Mouse (Mus musculus) forebrain, embryonic 15.5 days (tissue): ENCODE data around the gene Dio1. TPM values are rescaled to one million over a fixed set of nuclear protein-coding genes. Genes with fewer than 3 reads are reported as not detected.

Source experiments
- ATAC-seq: fragments of 200-750 bp; cut with Nextera tagmentation; replicated peaks from 2 replicates; pipeline ENCODE4 v1.8.0; 2017; ENCODE audit warnings: mild to moderate bottlenecking, moderate TSS enrichment, moderate library complexity
- H3K27ac ChIP-seq: fragments of 300-500 bp; sonication (generic); replicated peaks from 2 replicates; pipeline ENCODE4 v1.5.1; 2015; ENCODE audit warnings: mild to moderate bottlenecking, inconsistent platforms
- H3K27me3 ChIP-seq: fragments of 300-500 bp; sonication (generic); 2 replicates; pipeline ENCODE4 v1.6.1; 2015; ENCODE audit warnings: inconsistent platforms
- H3K36me3 ChIP-seq: fragments of 300-500 bp; sonication (generic); 2 replicates; pipeline ENCODE4 v1.6.1; 2015; ENCODE audit warnings: mild to moderate bottlenecking, inconsistent platforms
- H3K4me1 ChIP-seq: fragments of 300-500 bp; sonication (generic); 2 replicates; pipeline ENCODE4 v1.6.1; 2015; ENCODE audit warnings: inconsistent platforms
- H3K4me2 ChIP-seq: fragments of 300-500 bp; sonication (generic); replicated peaks from 2 replicates; pipeline ENCODE4 v1.6.1; 2015; ENCODE audit warnings: mild to moderate bottlenecking, inconsistent platforms
- H3K4me3 ChIP-seq: fragments of 300-500 bp; sonication (generic); 2 replicates; pipeline ENCODE4 v1.5.1; 2015; ENCODE audit warnings: mild to moderate bottlenecking, inconsistent platforms
- H3K9ac ChIP-seq: fragments of 300-500 bp; sonication (generic); replicated peaks from 2 replicates; pipeline ENCODE4 v1.6.1; 2015; ENCODE audit warnings: mild to moderate bottlenecking, inconsistent platforms
- H3K9me3 ChIP-seq: fragments of 300-500 bp; sonication (generic); 2 replicates; pipeline ENCODE4 v1.6.1; 2016; ENCODE audit warnings: inconsistent platforms
- WGBS: fragments of 180-500 bp; shearing (Covaris S2); methylation state at CpG from one replicate; pipeline ENCODE4 v1.1.7; 2015; ENCODE audit warnings: mixed read lengths; 5-methylcytosine and 5-hydroxymethylcytosine counted together
- polyA plus RNA-seq: library from polyadenylated mRNA; unstranded; fragments of >200 nt; fragmentation: Nextera tagmentation; extraction: Ambion mirVana; gene quantifications from 2 replicates; pipeline ENCODE4 v1.2.1, GENCODE M21; 2015

Dio1 gene
- polyA plus RNA-seq, 1 experiment from 2014 or later, result not detected

- H3K9me3 ChIP-seq, result no peaks in the 10 kb centered on the region
- H3K4me2 ChIP-seq, result peak overlapping the region; percentile 68
- H3K9ac ChIP-seq, result peak overlapping the region; percentile 93
- ATAC-seq, result no peak
- WGBS, result 11% methylated on average over 3 of the region's 3 CpGs
- peaks cover 29% of the 10 kb centered on the region for H3K4me1 ChIP-seq
- no peaks in the 10 kb centered on the region for H3K36me3 ChIP-seq
- peak overlapping the region; percentile 20; the same call in 1 of the 2 replicates for H3K27ac ChIP-seq
- no peaks in the 10 kb centered on the region for H3K27me3 ChIP-seq
- peak overlapping the region; percentile 86 for H3K4me3 ChIP-seq
Measured at GRCm38 (mm10) chr4:107254414-107254813, 52.6 kb downstream of the Dio1 start.

- H3K4me1 ChIP-seq, result peaks cover 34% of the 10 kb centered on the region
- H3K27ac ChIP-seq, result peak within 1 kb of the TSS; percentile 86
- H3K4me3 ChIP-seq, result peak within 1 kb of the TSS; percentile 86
- H3K27me3 ChIP-seq, result no peaks in the 10 kb centered on the region
- H3K9ac ChIP-seq, result peak within 1 kb of the TSS; percentile 93
- no peaks in the 10 kb centered on the region for H3K9me3 ChIP-seq
- H3K4me2 ChIP-seq, result peak within 1 kb of the TSS; percentile 68
- ATAC-seq, result peak; percentile 97
- no peaks in the 10 kb centered on the region for H3K36me3 ChIP-seq
- under 1% methylated on average over 90 of the region's 101 CpGs for WGBS
Measured at GRCm38 (mm10) chr4:107253125-107254091, 53.6 kb downstream of the Dio1 start, which contains the start of the genes Lrrc42 and Hspb11. Gene Lrrc42 (minus strand): TSS chr4:107253532. Gene Hspb11 (plus strand): TSS chr4:107253593.

GRCm38 (mm10) chr4:107252522-107252921, 54.4 kb downstream of the Dio1 start:
- H3K9me3 ChIP-seq, result no peaks in the 10 kb centered on the region
- no peaks in the 10 kb centered on the region for H3K27me3 ChIP-seq
- peak overlapping the region; percentile 86 for H3K4me3 ChIP-seq
- 1% methylated on average over 11 of the region's 11 CpGs for WGBS
- H3K9ac ChIP-seq, result peak overlapping the region; percentile 93
- H3K36me3 ChIP-seq, result no peaks in the 10 kb centered on the region
- peak overlapping the region; percentile 86 for H3K27ac ChIP-seq
- peaks cover 38% of the 10 kb centered on the region for H3K4me1 ChIP-seq
- no peak for ATAC-seq
- H3K4me2 ChIP-seq, result peak overlapping the region; percentile 68

- 20% methylated on average over 4 of the region's 4 CpGs for WGBS
- Histone ChIP-seq H3K9me3 (no peaks in the 10 kb centered on the region), H3K4me3 (no peak overlapping the region), H3K4me1 (peaks cover 38% of the 10 kb centered on the region), H3K9ac (no peak overlapping the region), H3K36me3 (no peaks in the 10 kb centered on the region), H3K27ac (no peak overlapping the region), H3K27me3 (no peaks in the 10 kb centered on the region), H3K4me2 (no peak overlapping the region)
- ATAC-seq, result no peak
Measured at GRCm38 (mm10) chr4:107250494-107250893, 56.5 kb downstream of the Dio1 start.

GRCm38 (mm10) chr4:107249471-107249870, 57.5 kb downstream of the Dio1 start:
- peaks cover 36% of the 10 kb centered on the region for H3K4me1 ChIP-seq
- H3K27me3 ChIP-seq, result no peaks in the 10 kb centered on the region
- no peak overlapping the region for H3K4me3 ChIP-seq
- no peaks in the 10 kb centered on the region for H3K36me3 ChIP-seq
- no peak overlapping the region for H3K9ac ChIP-seq
- H3K27ac ChIP-seq, result 0 out of 2 replicates have a peak overlapping the region, but pooled peaks have one; percentile 12
- H3K4me2 ChIP-seq, result no peak overlapping the region
- H3K9me3 ChIP-seq, result no peaks in the 10 kb centered on the region
- WGBS, result 44% methylated on average over 2 of the region's 2 CpGs
- no peak for ATAC-seq

GRCm38 (mm10) chr4:107248061-107248460, 58.9 kb downstream of the Dio1 start:
- Histone ChIP-seq H3K36me3 (peaks cover 2% of the 10 kb centered on the region), H3K4me3 (no peak overlapping the region), H3K27ac (no peak overlapping the region), H3K4me2 (no peak overlapping the region), H3K9ac (no peak overlapping the region), H3K27me3 (no peaks in the 10 kb centered on the region), H3K9me3 (no peaks in the 10 kb centered on the region), H3K4me1 (peaks cover 36% of the 10 kb centered on the region)
- no peak for ATAC-seq
- WGBS, result 62% methylated on average over 3 of the region's 3 CpGs

GRCm38 (mm10) chr4:107247110-107247509, 59.9 kb downstream of the Dio1 start:
- Histone ChIP-seq H3K4me1 (peaks cover 30% of the 10 kb centered on the region), H3K36me3 (peaks cover 5% of the 10 kb centered on the region), H3K4me3 (no peak overlapping the region), H3K27me3 (no peaks in the 10 kb centered on the region), H3K27ac (no peak overlapping the region), H3K4me2 (no peak overlapping the region), H3K9me3 (no peaks in the 10 kb centered on the region), H3K9ac (no peak overlapping the region)
- 74% methylated on average over 9 of the region's 9 CpGs for WGBS
- ATAC-seq, result no peak

- Histone ChIP-seq H3K27ac (no peak overlapping the region), H3K9ac (no peak overlapping the region), H3K9me3 (no peaks in the 10 kb centered on the region), H3K36me3 (peaks cover 14% of the 10 kb centered on the region), H3K4me2 (no peak overlapping the region), H3K4me3 (no peak overlapping the region), H3K27me3 (no peaks in the 10 kb centered on the region), H3K4me1 (peaks cover 24% of the 10 kb centered on the region)
- ATAC-seq, result no peak
- 91% methylated on average over 1 of the region's 1 CpGs for WGBS
Measured at GRCm38 (mm10) chr4:107246040-107246439, 60.9 kb downstream of the Dio1 start.

- Histone ChIP-seq H3K4me2 (no peak overlapping the region), H3K27me3 (no peaks in the 10 kb centered on the region), H3K27ac (no peak overlapping the region), H3K36me3 (peaks cover 19% of the 10 kb centered on the region), H3K4me3 (no peak overlapping the region), H3K4me1 (peaks cover 19% of the 10 kb centered on the region), H3K9me3 (no peaks in the 10 kb centered on the region), H3K9ac (no peak overlapping the region)
- ATAC-seq, result no peak
- WGBS, result 57% methylated on average over 2 of the region's 2 CpGs
Measured at GRCm38 (mm10) chr4:107245368-107245767, 61.6 kb downstream of the Dio1 start.

- 60% methylated on average over 6 of the region's 6 CpGs for WGBS
- ATAC-seq, result no peak
- Histone ChIP-seq H3K9ac (no peak overlapping the region), H3K4me2 (no peak overlapping the region), H3K27ac (no peak overlapping the region), H3K4me1 (0 out of 2 replicates have a peak, but pooled peaks cover 8% of the 10 kb centered on the region), H3K9me3 (no peaks in the 10 kb centered on the region), H3K27me3 (no peaks in the 10 kb centered on the region), H3K36me3 (peaks cover 32% of the 10 kb centered on the region), H3K4me3 (no peak overlapping the region)
Measured at GRCm38 (mm10) chr4:107243365-107244333, 63.3 kb downstream of the Dio1 start.
